Mouse (Mus musculus): ENCODE results near the gene Gm37240.

- TF ChIP-seq POLR2A (IDR thresholded peaks at IDR 0.05; ENCODE audit: borderline replicate concordance, insufficient read depth, low read length) (no peak), CTCF (IDR thresholded peaks at IDR 0.05; ENCODE audit: borderline replicate concordance, insufficient read depth, low read depth, low read length) (no peak)
Measured at GRCm38 (mm10) chr3:85162430-85162829, 724.9 kb downstream of the Gm37240 start.
